Mouse (Mus musculus) bone marrow, adult 2 months (tissue): ENCODE results near the gene Ect2. TPM values are rescaled to one million over a fixed set of nuclear protein-coding genes. Genes with fewer than 3 reads are reported as not detected.

Experiments
- H3K27ac ChIP-seq: fragments of 200-500 bp; 2 replicates; pipeline ENCODE4 v1.5.1; 2012; ENCODE audit warnings: low read depth, mild to moderate bottlenecking, control low read depth, inconsistent platforms, low read length; ENCODE audit not compliant: control insufficient read depth, poor library complexity, insufficient read depth
- H3K4me1 ChIP-seq: fragments of 200-500 bp; 2 replicates; pipeline ENCODE4 v1.6.1; 2011; ENCODE audit warnings: low read length; ENCODE audit not compliant: control insufficient read depth, insufficient read depth
- H3K4me3 ChIP-seq: fragments of 200-500 bp; replicated peaks from 2 replicates; pipeline ENCODE3; 2011; ENCODE audit warnings: mild to moderate bottlenecking, low read depth, low read length, control low read depth; ENCODE audit not compliant: control insufficient read depth
- CTCF ChIP-seq: fragments of 200-500 bp; IDR thresholded peaks from 2 replicates; pipeline ENCODE4 v1.5.1; 2011; ENCODE audit warnings: low read length, control low read depth; ENCODE audit not compliant: control insufficient read depth, insufficient read depth
- POLR2A ChIP-seq: fragments of 200-500 bp; IDR thresholded peaks from 2 replicates; pipeline ENCODE4 v1.6.1; 2011; ENCODE audit warnings: low read depth, mild to moderate bottlenecking, control low read depth, low read length, borderline replicate concordance; ENCODE audit not compliant: control insufficient read depth
- WGBS: fragments of 180-500 bp; shearing (Covaris S2); methylation state at CpG from one replicate; pipeline ENCODE4 v1.1.7; 2018; 5-methylcytosine and 5-hydroxymethylcytosine counted together
- polyA plus RNA-seq: library from polyadenylated mRNA; stranded (reverse); fragments of >200 nt; gene quantifications from 2 replicates; pipeline ENCODE4 v1.2.4, GENCODE M21; 2011; ENCODE audit warnings: low replicate concordance; ENCODE audit not compliant: missing spikeins, insufficient read depth, insufficient read length

Gene Ect2
- polyA plus RNA-seq = 23.6 and 28.8 TPM in 2 replicates

GRCm38 (mm10) chr3:27153701-27154209, at the start of gene Ect2:
TSS of gene Ect2 (minus strand) at chr3:27153878.
- peak within 1 kb of the TSS; percentile 82 for H3K27ac ChIP-seq
- peak within 1 kb of the TSS; percentile 98 for H3K4me3 ChIP-seq
- TF ChIP-seq POLR2A = no peak; the same call in 1 of the 2 replicates
- peak; percentile 15; the same call in 1 of the 2 replicates for TF ChIP-seq CTCF
- under 1% methylated on average over 37 of the region's 37 CpGs for WGBS
- peaks cover 2% of the 10 kb centered on the region for H3K4me1 ChIP-seq

DNA sequence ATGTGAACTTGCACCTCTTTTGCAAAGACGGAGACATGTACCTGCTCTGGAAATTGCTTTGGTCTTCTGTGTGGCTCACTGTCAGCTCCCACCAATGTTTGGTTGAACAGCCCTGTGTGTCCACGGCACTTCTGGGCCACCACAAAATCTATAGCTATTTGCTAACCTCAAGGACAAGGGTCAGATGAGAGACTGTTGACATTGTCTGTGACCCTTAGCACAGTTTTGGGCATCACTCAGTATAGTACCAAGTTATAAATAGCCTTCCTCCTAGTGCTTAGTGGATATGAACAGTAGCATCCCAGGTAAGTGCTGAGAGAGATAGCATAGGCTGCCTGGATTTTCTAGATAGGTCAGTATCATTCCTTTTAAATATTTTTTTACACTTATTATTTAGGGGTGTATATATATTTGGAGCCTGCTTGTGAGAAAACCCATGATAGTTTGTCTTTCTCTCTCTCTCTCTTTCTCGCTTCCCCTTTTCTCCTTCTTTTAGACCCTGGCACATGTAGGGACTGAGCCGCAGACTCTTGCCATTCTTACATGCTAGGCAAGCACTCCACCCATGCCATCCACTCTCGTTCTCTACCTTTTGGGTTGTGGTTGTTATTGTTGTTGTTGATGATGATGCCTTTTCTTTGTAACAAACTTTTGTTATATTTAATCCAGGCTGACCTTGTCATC, 48.2 kb upstream of the Ect2 start:
- no peak overlapping the region for H3K4me3 ChIP-seq
- WGBS = 74% methylated on average over 5 of the region's 5 CpGs
- no peak overlapping the region for H3K27ac ChIP-seq
- TF ChIP-seq POLR2A = no peak
- TF ChIP-seq CTCF = no peak
- no peaks in the 10 kb centered on the region for H3K4me1 ChIP-seq

- 73% methylated on average over 7 of the region's 7 CpGs for WGBS
- peaks cover 1% of the 10 kb centered on the region; the same call in 1 of the 2 replicates for H3K4me1 ChIP-seq
- TF ChIP-seq POLR2A = no peak
- TF ChIP-seq CTCF = no peak
- no peak overlapping the region for H3K4me3 ChIP-seq
- no peak overlapping the region for H3K27ac ChIP-seq
Observed at GRCm38 (mm10) chr3:27199120-27199519, 45.4 kb upstream of the Ect2 start.

DNA sequence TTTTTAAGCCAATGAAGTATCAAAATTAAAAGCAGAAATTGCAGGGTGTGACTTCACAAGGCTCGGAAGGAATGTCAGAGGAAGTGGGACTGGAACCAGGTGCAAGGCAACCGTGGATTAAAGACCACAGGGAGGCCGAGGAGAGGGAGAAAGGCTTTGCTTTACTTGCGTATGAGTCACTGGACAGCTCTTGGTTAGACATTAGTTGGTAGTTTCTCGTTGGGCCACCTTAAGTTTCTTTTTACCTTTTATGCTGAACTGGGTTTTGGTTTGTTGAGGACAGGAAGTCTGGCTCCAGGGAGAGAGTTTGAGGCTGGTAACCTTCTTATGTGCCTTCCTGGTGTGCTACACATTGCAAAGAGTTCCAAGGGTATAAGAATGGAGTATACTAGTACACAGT, 44.1 kb upstream of the Ect2 start:
- WGBS = 25% methylated on average over 5 of the region's 5 CpGs
- Histone ChIP-seq H3K27ac (no peak overlapping the region), H3K4me1 (peaks cover 9% of the 10 kb centered on the region), H3K4me3 (no peak overlapping the region)
- TF ChIP-seq CTCF (no peak), POLR2A (no peak)

DNA sequence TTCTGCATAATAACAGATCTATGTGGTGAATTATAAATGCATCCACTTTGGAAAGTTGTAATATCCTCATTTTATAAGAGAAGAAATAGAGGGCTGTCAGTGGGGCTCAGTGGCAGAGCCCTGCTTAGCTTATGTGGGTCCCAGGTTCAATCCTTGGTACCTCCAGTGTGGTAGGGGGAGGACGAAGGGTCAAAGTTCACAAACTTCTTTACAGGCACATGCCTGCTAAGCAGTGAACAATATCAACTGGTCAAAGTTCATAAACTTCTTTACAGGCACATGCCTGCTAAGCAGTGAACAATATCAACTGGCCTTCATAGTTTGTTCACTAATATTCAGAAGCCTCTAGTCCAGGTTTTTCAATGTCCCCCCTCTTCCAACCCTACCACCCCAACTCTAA, 42.9 kb upstream of the Ect2 start:
- no peak overlapping the region for H3K27ac ChIP-seq
- peaks cover 19% of the 10 kb centered on the region for H3K4me1 ChIP-seq
- no peak for TF ChIP-seq CTCF
- TF ChIP-seq POLR2A = no peak
- WGBS = 86% methylated on average over 1 of the region's 1 CpGs
- H3K4me3 ChIP-seq = no peak overlapping the region

- WGBS = 72% methylated on average over 8 of the region's 8 CpGs
- Histone ChIP-seq H3K4me1 (peaks cover 19% of the 10 kb centered on the region), H3K27ac (no peak overlapping the region; the same call in 1 of the 2 replicates), H3K4me3 (no peak overlapping the region)
- TF ChIP-seq POLR2A = no peak
- no peak for TF ChIP-seq CTCF
Observed at GRCm38 (mm10) chr3:27195573-27196227, 42.0 kb upstream of the Ect2 start.

DNA sequence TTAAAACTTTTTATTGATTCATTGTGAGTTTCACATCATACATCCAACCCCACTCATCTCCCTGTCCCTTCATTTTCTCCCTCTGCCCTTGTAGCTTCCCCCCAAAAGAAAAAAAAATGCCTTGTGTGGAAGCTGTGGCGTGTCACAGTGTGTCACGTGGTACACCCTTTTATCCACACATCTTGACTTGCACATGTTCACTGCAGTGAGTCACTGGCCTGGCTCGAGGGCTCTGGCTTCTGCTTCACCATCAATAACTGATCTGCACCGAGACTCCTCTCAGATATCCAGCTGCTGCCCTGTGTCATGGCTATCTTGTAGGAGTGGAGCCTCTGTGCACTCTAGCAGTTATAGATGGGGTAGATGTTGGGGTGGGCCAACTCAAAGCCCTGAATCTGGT, 41.5 kb upstream of the Ect2 start:
- 42% methylated on average over 4 of the region's 4 CpGs for WGBS

GRCm38 (mm10) chr3:27193844-27194317, 40.2 kb upstream of the Ect2 start:
- Histone ChIP-seq H3K4me3 (no peak overlapping the region), H3K27ac (peak overlapping the region; percentile 1; the same call in 1 of the 2 replicates), H3K4me1 (peaks cover 19% of the 10 kb centered on the region)
- no peak for TF ChIP-seq CTCF
- no peak for TF ChIP-seq POLR2A
- 9% methylated on average over 6 of the region's 6 CpGs for WGBS

More for the DNA sequence above, 41.5 kb upstream of the Ect2 start:
- Histone ChIP-seq H3K4me3 (no peak overlapping the region), H3K27ac (no peak overlapping the region), H3K4me1 (peaks cover 19% of the 10 kb centered on the region)
- TF ChIP-seq POLR2A (no peak), CTCF (no peak)
